Mouse (Mus musculus): ENCODE results near the gene Zfp668.

- no peak for TF ChIP-seq POLR2A (IDR thresholded peaks at IDR 0.05; ENCODE audit: insufficient read depth, low read depth, low read length)
- no peak for TF ChIP-seq CTCF (IDR thresholded peaks at IDR 0.05)
Observed at GRCm38 (mm10) chr7:127815116-127815665, 61.4 kb downstream of the Zfp668 start.

Data from heart, adult 2 months (tissue).